Mouse (Mus musculus) heart, embryonic 11.5 days (tissue): ENCODE measurements at regions not wholly inside any gene's neighbourhood (a gene's known extent, or its start where the extent isn't known, plus 50 kb on each side); places are given as distances from the start of the nearest gene placed in this dataset.
"Not testable (repeated sequence)": the region's sequence is repeated elsewhere in the genome, so short reads cannot be mapped to it uniquely, and the experiment has no call there.

ENCODE experiments used
- ATAC-seq: fragments of 200-750 bp; cut with Nextera tagmentation; replicated peaks from 2 replicates; pipeline ENCODE4 v1.8.0; 2017; ENCODE audit warnings: moderate library complexity; ENCODE audit not compliant: insufficient number of reproducible peaks, low FRiP score, low TSS enrichment
- H3K27ac ChIP-seq: fragments of 300-500 bp; sonication (generic); 2 replicates; pipeline ENCODE4 v1.5.1; 2014; ENCODE audit warnings: mild to moderate bottlenecking, low read depth, low read length
- H3K27me3 ChIP-seq: fragments of 300-500 bp; sonication (generic); 2 replicates; pipeline ENCODE4 v1.6.1; 2014; ENCODE audit warnings: mild to moderate bottlenecking, low read length, mixed read lengths; ENCODE audit not compliant: control insufficient read depth, insufficient read depth
- H3K36me3 ChIP-seq: fragments of 300-500 bp; sonication (generic); 2 replicates; pipeline ENCODE4 v1.6.1; 2014; ENCODE audit warnings: mild to moderate bottlenecking, low read length, moderate library complexity, mixed read lengths; ENCODE audit not compliant: control insufficient read depth, insufficient read depth
- H3K4me1 ChIP-seq: fragments of 300-500 bp; sonication (generic); 2 replicates; pipeline ENCODE4 v1.6.1; 2014; ENCODE audit warnings: low read length; ENCODE audit not compliant: control insufficient read depth, insufficient read depth
- H3K4me2 ChIP-seq: fragments of 300-500 bp; sonication (generic); 2 replicates; pipeline ENCODE4 v1.6.1; 2014; ENCODE audit warnings: mild to moderate bottlenecking, moderate library complexity
- H3K4me3 ChIP-seq: fragments of 300-500 bp; sonication (generic); 2 replicates; pipeline ENCODE4 v1.5.1; 2014; ENCODE audit warnings: low read depth, low read length
- H3K9ac ChIP-seq: fragments of 300-500 bp; sonication (generic); 2 replicates; pipeline ENCODE4 v1.6.1; 2014; ENCODE audit warnings: mild to moderate bottlenecking, low read depth, low read length, moderate library complexity
- H3K9me3 ChIP-seq: fragments of 300-500 bp; sonication (generic); replicated peaks from 2 replicates; pipeline ENCODE4 v1.6.1; 2016; ENCODE audit warnings: low read length; ENCODE audit not compliant: control insufficient read depth
- WGBS: fragments of 180-500 bp; shearing (Covaris S2); extraction: QIAGEN DNeasy Blood & Tissue Kit; methylation state at CpG from one replicate; pipeline ENCODE4 v1.1.7; 2014; ENCODE audit not compliant: insufficient replicate concordance; 5-methylcytosine and 5-hydroxymethylcytosine counted together

- Histone ChIP-seq H3K36me3 (no peaks in the 10 kb centered on the region), H3K27me3 (no peaks in the 10 kb centered on the region), H3K9ac (no peak overlapping the region), H3K4me2 (no peak overlapping the region), H3K27ac (no peak overlapping the region), H3K4me1 (no peaks in the 10 kb centered on the region), H3K4me3 (no peak overlapping the region), H3K9me3 (no peaks in the 10 kb centered on the region)
- 89% methylated on average over 1 of the region's 1 CpGs for WGBS
- no peak for ATAC-seq
Measured at GRCm38 (mm10) chr1:161663351-161663750, 124.9 kb downstream of the Fasl start.

GRCm38 (mm10) chr1:161662241-161662640 is 126.1 kb downstream of the Fasl start:
- H3K27ac ChIP-seq: no peak overlapping the region
- H3K36me3 ChIP-seq: no peaks in the 10 kb centered on the region
- 87% methylated on average over 2 of the region's 2 CpGs for WGBS
- no peaks in the 10 kb centered on the region for H3K27me3 ChIP-seq
- H3K9me3 ChIP-seq: no peaks in the 10 kb centered on the region
- no peak overlapping the region for H3K9ac ChIP-seq
- no peak for ATAC-seq
- H3K4me3 ChIP-seq: no peak overlapping the region
- H3K4me1 ChIP-seq: no peaks in the 10 kb centered on the region
- H3K4me2 ChIP-seq: no peak overlapping the region

GRCm38 (mm10) chr1:161657511-161657910 is 130.8 kb downstream of the Fasl start:
- H3K27ac ChIP-seq: no peak overlapping the region
- H3K9ac ChIP-seq: no peak overlapping the region
- no peaks in the 10 kb centered on the region for H3K9me3 ChIP-seq
- WGBS: 79% methylated on average over 1 of the region's 1 CpGs
- no peak for ATAC-seq
- H3K4me1 ChIP-seq: no peaks in the 10 kb centered on the region
- no peaks in the 10 kb centered on the region for H3K27me3 ChIP-seq
- no peaks in the 10 kb centered on the region for H3K36me3 ChIP-seq
- no peak overlapping the region for H3K4me2 ChIP-seq
- H3K4me3 ChIP-seq: no peak overlapping the region

GRCm38 (mm10) chr1:161649387-161649786 is 138.9 kb downstream of the Fasl start:
- ATAC-seq: no peak
- H3K36me3 ChIP-seq: no peaks in the 10 kb centered on the region
- no peaks in the 10 kb centered on the region for H3K4me1 ChIP-seq
- H3K9ac ChIP-seq: no peak overlapping the region
- H3K4me2 ChIP-seq: no peak overlapping the region
- no peaks in the 10 kb centered on the region for H3K9me3 ChIP-seq
- 55% methylated on average over 2 of the region's 2 CpGs for WGBS
- H3K27me3 ChIP-seq: no peaks in the 10 kb centered on the region
- no peak overlapping the region for H3K27ac ChIP-seq
- H3K4me3 ChIP-seq: no peak overlapping the region

- no peak for ATAC-seq
- Histone ChIP-seq H3K9ac (no peak overlapping the region), H3K27ac (no peak overlapping the region), H3K4me1 (no peaks in the 10 kb centered on the region), H3K4me2 (no peak overlapping the region), H3K4me3 (no peak overlapping the region), H3K36me3 (no peaks in the 10 kb centered on the region), H3K9me3 (no peaks in the 10 kb centered on the region), H3K27me3 (no peaks in the 10 kb centered on the region)
- WGBS: 73% methylated on average over 5 of the region's 5 CpGs
Measured at GRCm38 (mm10) chr1:161632098-161632497, 137.6 kb downstream of the Tnfsf18 start.

- 71% methylated on average over 6 of the region's 6 CpGs for WGBS
- Histone ChIP-seq H3K4me2 (no peak overlapping the region), H3K4me3 (no peak overlapping the region), H3K9me3 (no peaks in the 10 kb centered on the region), H3K27ac (no peak overlapping the region), H3K9ac (no peak overlapping the region), H3K27me3 (no peaks in the 10 kb centered on the region), H3K4me1 (no peaks in the 10 kb centered on the region), H3K36me3 (no peaks in the 10 kb centered on the region)
- ATAC-seq: no peak
Measured at GRCm38 (mm10) chr1:161621291-161621690, 126.8 kb downstream of the Tnfsf18 start.

GRCm38 (mm10) chr1:161614091-161614490 is 119.6 kb downstream of the Tnfsf18 start:
- WGBS: 78% methylated on average over 6 of the region's 7 CpGs
- not testable (repeated sequence) for H3K27ac ChIP-seq, H3K4me1 ChIP-seq, H3K9me3 ChIP-seq, ATAC-seq, H3K9ac ChIP-seq, H3K4me3 ChIP-seq, H3K27me3 ChIP-seq, H3K4me2 ChIP-seq, H3K36me3 ChIP-seq

GRCm38 (mm10) chr1:161613658-161614057 is 119.2 kb downstream of the Tnfsf18 start:
- not testable (repeated sequence) for H3K9me3 ChIP-seq, H3K27ac ChIP-seq, ATAC-seq, H3K36me3 ChIP-seq, H3K9ac ChIP-seq, H3K4me3 ChIP-seq, H3K4me1 ChIP-seq, H3K4me2 ChIP-seq, H3K27me3 ChIP-seq
- 89% methylated on average over 10 of the region's 10 CpGs for WGBS

GRCm38 (mm10) chr1:161607446-161607845 is 113.0 kb downstream of the Tnfsf18 start:
- ATAC-seq: no peak
- H3K4me1 ChIP-seq: no peaks in the 10 kb centered on the region
- no peak overlapping the region for H3K4me2 ChIP-seq
- no peak overlapping the region for H3K27ac ChIP-seq
- H3K4me3 ChIP-seq: no peak overlapping the region
- no peaks in the 10 kb centered on the region for H3K9me3 ChIP-seq
- H3K9ac ChIP-seq: no peak overlapping the region
- no peaks in the 10 kb centered on the region for H3K27me3 ChIP-seq
- H3K36me3 ChIP-seq: no peaks in the 10 kb centered on the region
- WGBS: 61% methylated on average over 4 of the region's 4 CpGs
